Mouse (Mus musculus) erythroblast, adult 5-6 weeks (primary cell): ENCODE measurements around the gene Nde1. TPM values are rescaled to one million over a fixed set of nuclear protein-coding genes. Genes with fewer than 3 reads are reported as not detected.

Source experiments
- ATAC-seq: replicated peaks from 2 replicates; pipeline ENCODE4 v1.8.0; 2016; ENCODE audit warnings: moderate number of reproducible peaks, mild to moderate bottlenecking, moderate TSS enrichment, inconsistent platforms; ENCODE audit not compliant: poor library complexity, low FRiP score, severe bottlenecking
- total RNA-seq, 2 experiments: library from RNA; stranded (forward) in 1 of 2; stranded (reverse) in 1 of 2; fragments of 150-400 nt in 1 of 2; fragments of 200-764, 138-1000 nt in 1 of 2; gene quantifications; 2 replicates each; pipeline versions ENCODE4 v1.2.3 to v1.2.4; 2015 to 2017; ENCODE audit warnings: low replicate concordance in 2 of 2

Gene Nde1
- total RNA-seq, 2 experiments from 2014 or later = 20.9 to 55.9 TPM

- ATAC-seq = peak; percentile 57
These were observed 3.3 kb upstream of the Nde1 start for GRCm38 (mm10) chr16:14159746-14160131.

GRCm38 (mm10) chr16:14160941-14161340, 2.1 kb upstream of the Nde1 start:
- no peak for ATAC-seq

- no peak for ATAC-seq
These were observed 656 bp downstream of the Nde1 start for GRCm38 (mm10) chr16:14163731-14164130.

- peak; percentile 49 for ATAC-seq
These were observed 3.4 kb downstream of the Nde1 start for GRCm38 (mm10) chr16:14166490-14166889.

- no peak for ATAC-seq
These were observed 6.6 kb downstream of the Nde1 start for GRCm38 (mm10) chr16:14169706-14170105.

GRCm38 (mm10) chr16:14178041-14178440, 15.0 kb downstream of the Nde1 start:
- no peak for ATAC-seq

- ATAC-seq = no peak
These were observed 17.2 kb downstream of the Nde1 start for GRCm38 (mm10) chr16:14180163-14180733.

- ATAC-seq = no peak
These were observed 19.3 kb downstream of the Nde1 start for GRCm38 (mm10) chr16:14182360-14182759.

- ATAC-seq = no peak
These were observed 20.8 kb downstream of the Nde1 start for GRCm38 (mm10) chr16:14183856-14184255.

GRCm38 (mm10) chr16:14185516-14185915, 22.4 kb downstream of the Nde1 start:
- no peak for ATAC-seq

- ATAC-seq = no peak
These were observed 31.3 kb downstream of the Nde1 start for GRCm38 (mm10) chr16:14194164-14194950.

- ATAC-seq = no peak; the same call in 1 of the 2 replicates
These were observed 32.4 kb downstream of the Nde1 start for GRCm38 (mm10) chr16:14195427-14195826.

GRCm38 (mm10) chr16:14198798-14199197, 35.7 kb downstream of the Nde1 start:
- ATAC-seq = no peak

GRCm38 (mm10) chr16:14215156-14215555, 52.1 kb downstream of the Nde1 start:
- ATAC-seq = no peak

- peak; percentile 72 for ATAC-seq
These were observed 74.1 kb downstream of the Nde1 start for GRCm38 (mm10) chr16:14237100-14237723.

GRCm38 (mm10) chr16:14242059-14242458, 79.0 kb downstream of the Nde1 start:
- ATAC-seq = no peak

Other genes with a start within 250 kb of the Nde1 start
- not detected in 2 replicates for gene 2900011O08Rik, start 176.7 kb upstream of the Nde1 start, total RNA-seq (2015; ENCODE audit: low replicate concordance)
- gene 2900011O08Rik, start 176.7 kb upstream of the Nde1 start, total RNA-seq (2017; ENCODE audit: low replicate concordance) = not detected in 2 replicates
- gene Ifitm7, start 176.4 kb upstream of the Nde1 start, total RNA-seq (2015; ENCODE audit: low replicate concordance) = not detected in 2 replicates
- 0.98 TPM in 1 of 2 replicates, not detected in the other for gene Ifitm7, start 176.4 kb upstream of the Nde1 start, total RNA-seq (2017; ENCODE audit: low replicate concordance)
- gene Marf1, start 76 bp downstream of the Nde1 start, total RNA-seq (2015; ENCODE audit: low replicate concordance) = 37.2 and 40.7 TPM in 2 replicates
- gene Marf1, start 76 bp downstream of the Nde1 start, total RNA-seq (2017; ENCODE audit: low replicate concordance) = 42.6 and 49.3 TPM in 2 replicates
- gene Myh11, start 128.1 kb downstream of the Nde1 start, total RNA-seq (2015; ENCODE audit: low replicate concordance) = not detected in 2 replicates
- not detected in 2 replicates for gene Myh11, start 128.1 kb downstream of the Nde1 start, total RNA-seq (2017; ENCODE audit: low replicate concordance)
- 25.4 and 37.0 TPM in 2 replicates for gene Fopnl, start 154.1 kb downstream of the Nde1 start, total RNA-seq (2015; ENCODE audit: low replicate concordance)
- gene Fopnl, start 154.1 kb downstream of the Nde1 start, total RNA-seq (2017; ENCODE audit: low replicate concordance) = 12.0 and 15.2 TPM in 2 replicates
- 3.6 and 18.3 TPM in 2 replicates for gene Abcc1, start 198.3 kb downstream of the Nde1 start, total RNA-seq (2015; ENCODE audit: low replicate concordance)
- gene Abcc1, start 198.3 kb downstream of the Nde1 start, total RNA-seq (2017; ENCODE audit: low replicate concordance) = 3.2 and 5.0 TPM in 2 replicates